Mouse (Mus musculus): ENCODE results near the gene Stac3. TPM values are rescaled to one million over a fixed set of nuclear protein-coding genes. Genes with fewer than 3 reads are reported as not detected.

The Stac3 gene
- polyA plus RNA-seq (2014; fragmentation: Illumina TruSeq; extraction: RNeasy Lipid Tissue Mini Kit (QIAGEN cat#74804); ENCODE audit: low read depth, low replicate concordance) = not detected

GRCm38 (mm10) chr10:127500894-127501893 is at the start of gene Stac3:
TSS of gene Stac3 (plus strand) at chr10:127501686.

GRCm38 (mm10) chr10:127514764-127515163 is 13.3 kb downstream of the Stac3 start, which contains the start of gene Ndufa4l2:
TSS of gene Ndufa4l2 (plus strand) at chr10:127514967.

GRCm38 (mm10) chr10:127522088-127522581 is 20.6 kb downstream of the Stac3 start, which contains the start of gene Shmt2:
TSS of gene Shmt2 (minus strand) at chr10:127522444.

GRCm38 (mm10) chr10:127534036-127534928 is 32.8 kb downstream of the Stac3 start, which contains the start of gene Nxph4:
TSS of gene Nxph4 (minus strand) at chr10:127534559.

Other genes starting within 250 kb of the Stac3 start
- gene Kif5a, start 238.3 kb upstream of the Stac3 start, polyA plus RNA-seq (2014; fragmentation: Illumina TruSeq; extraction: RNeasy Lipid Tissue Mini Kit (QIAGEN cat#74804); ENCODE audit: low read depth, low replicate concordance) = 0.84 TPM
- gene Dctn2, start 235.3 kb upstream of the Stac3 start, polyA plus RNA-seq (2014; fragmentation: Illumina TruSeq; extraction: RNeasy Lipid Tissue Mini Kit (QIAGEN cat#74804); ENCODE audit: low read depth, low replicate concordance) = 67.0 TPM
- gene Mbd6, start 212.7 kb upstream of the Stac3 start, polyA plus RNA-seq (2014; fragmentation: Illumina TruSeq; extraction: RNeasy Lipid Tissue Mini Kit (QIAGEN cat#74804); ENCODE audit: low read depth, low replicate concordance) = 3.4 TPM
- gene Mars, start 189.9 kb upstream of the Stac3 start, polyA plus RNA-seq (2014; fragmentation: Illumina TruSeq; extraction: RNeasy Lipid Tissue Mini Kit (QIAGEN cat#74804); ENCODE audit: low read depth, low replicate concordance) = 11.4 TPM
- gene Arhgap9, start 179.7 kb upstream of the Stac3 start, polyA plus RNA-seq (2014; fragmentation: Illumina TruSeq; extraction: RNeasy Lipid Tissue Mini Kit (QIAGEN cat#74804); ENCODE audit: low read depth, low replicate concordance) = 0.10 TPM
- gene Gli1, start 159.7 kb upstream of the Stac3 start, polyA plus RNA-seq (2014; fragmentation: Illumina TruSeq; extraction: RNeasy Lipid Tissue Mini Kit (QIAGEN cat#74804); ENCODE audit: low read depth, low replicate concordance) = 0.13 TPM
- not detected for gene Inhbe, start 147.3 kb upstream of the Stac3 start, polyA plus RNA-seq (2014; fragmentation: Illumina TruSeq; extraction: RNeasy Lipid Tissue Mini Kit (QIAGEN cat#74804); ENCODE audit: low read depth, low replicate concordance)
- gene Inhbc, start 131.3 kb upstream of the Stac3 start, polyA plus RNA-seq (2014; fragmentation: Illumina TruSeq; extraction: RNeasy Lipid Tissue Mini Kit (QIAGEN cat#74804); ENCODE audit: low read depth, low replicate concordance) = not detected
- 121 TPM for gene R3hdm2, start 121.4 kb upstream of the Stac3 start, polyA plus RNA-seq (2014; fragmentation: Illumina TruSeq; extraction: RNeasy Lipid Tissue Mini Kit (QIAGEN cat#74804); ENCODE audit: low read depth, low replicate concordance)
- gene Ndufa4l2, start 13.3 kb downstream of the Stac3 start, polyA plus RNA-seq (2014; fragmentation: Illumina TruSeq; extraction: RNeasy Lipid Tissue Mini Kit (QIAGEN cat#74804); ENCODE audit: low read depth, low replicate concordance) = 10.5 TPM
- gene Shmt2, start 20.8 kb downstream of the Stac3 start, polyA plus RNA-seq (2014; fragmentation: Illumina TruSeq; extraction: RNeasy Lipid Tissue Mini Kit (QIAGEN cat#74804); ENCODE audit: low read depth, low replicate concordance) = 0.81 TPM
- gene Nxph4, start 32.9 kb downstream of the Stac3 start, polyA plus RNA-seq (2014; fragmentation: Illumina TruSeq; extraction: RNeasy Lipid Tissue Mini Kit (QIAGEN cat#74804); ENCODE audit: low read depth, low replicate concordance) = not detected
- 0.77 TPM for gene Lrp1, start 119.5 kb downstream of the Stac3 start, polyA plus RNA-seq (2014; fragmentation: Illumina TruSeq; extraction: RNeasy Lipid Tissue Mini Kit (QIAGEN cat#74804); ENCODE audit: low read depth, low replicate concordance)
- 1.3 TPM for gene Stat6, start 141.3 kb downstream of the Stac3 start, polyA plus RNA-seq (2014; fragmentation: Illumina TruSeq; extraction: RNeasy Lipid Tissue Mini Kit (QIAGEN cat#74804); ENCODE audit: low read depth, low replicate concordance)
- 76.1 TPM for gene Nemp1, start 165.2 kb downstream of the Stac3 start, polyA plus RNA-seq (2014; fragmentation: Illumina TruSeq; extraction: RNeasy Lipid Tissue Mini Kit (QIAGEN cat#74804); ENCODE audit: low read depth, low replicate concordance)
- 2.2 TPM for gene Nab2, start 166.9 kb downstream of the Stac3 start, polyA plus RNA-seq (2014; fragmentation: Illumina TruSeq; extraction: RNeasy Lipid Tissue Mini Kit (QIAGEN cat#74804); ENCODE audit: low read depth, low replicate concordance)
- gene Myo1a, start 203.5 kb downstream of the Stac3 start, polyA plus RNA-seq (2014; fragmentation: Illumina TruSeq; extraction: RNeasy Lipid Tissue Mini Kit (QIAGEN cat#74804); ENCODE audit: low read depth, low replicate concordance) = 2.4 TPM
- not detected for gene Tac2, start 222.8 kb downstream of the Stac3 start, polyA plus RNA-seq (2014; fragmentation: Illumina TruSeq; extraction: RNeasy Lipid Tissue Mini Kit (QIAGEN cat#74804); ENCODE audit: low read depth, low replicate concordance)
- gene Zbtb39, start 237.9 kb downstream of the Stac3 start, polyA plus RNA-seq (2014; fragmentation: Illumina TruSeq; extraction: RNeasy Lipid Tissue Mini Kit (QIAGEN cat#74804); ENCODE audit: low read depth, low replicate concordance) = 2.0 TPM